Mouse (Mus musculus) heart, embryonic 12.5 days (tissue): ENCODE results near the gene Lrrc8d. TPM values are rescaled to one million over a fixed set of nuclear protein-coding genes. Genes with fewer than 3 reads are reported as not detected.
A peak's percentile ranks its signal among the peaks of the same experiment; 100 is the strongest.

Experiments used
- ATAC-seq: fragments of 200-750 bp; cut with Nextera tagmentation; 2 replicates; pipeline ENCODE4 v1.8.0; 2017; ENCODE audit warnings: moderate TSS enrichment, moderate library complexity; ENCODE audit not compliant: insufficient number of reproducible peaks, low FRiP score
- H3K27ac ChIP-seq: fragments of 300-500 bp; sonication (generic); 2 replicates; pipeline ENCODE4 v1.5.1; 2016; ENCODE audit warnings: mild to moderate bottlenecking, moderate library complexity; ENCODE audit not compliant: poor library complexity, severe bottlenecking
- H3K27me3 ChIP-seq: fragments of 300-500 bp; sonication (generic); replicated peaks from 2 replicates; pipeline ENCODE4 v1.6.1; 2016; ENCODE audit warnings: mild to moderate bottlenecking, moderate library complexity
- H3K36me3 ChIP-seq: fragments of 300-500 bp; sonication (generic); 2 replicates; pipeline ENCODE4 v1.6.1; 2016; ENCODE audit warnings: mild to moderate bottlenecking, moderate library complexity
- H3K4me1 ChIP-seq: fragments of 300-500 bp; sonication (generic); replicated peaks from 2 replicates; pipeline ENCODE4 v1.6.1; 2016; ENCODE audit warnings: mild to moderate bottlenecking
- H3K4me2 ChIP-seq: fragments of 300-500 bp; sonication (generic); 2 replicates; pipeline ENCODE4 v1.6.1; 2016; ENCODE audit warnings: mild to moderate bottlenecking, moderate library complexity
- H3K4me3 ChIP-seq: fragments of 300-500 bp; sonication (generic); 2 replicates; pipeline ENCODE4 v1.5.1; 2016; ENCODE audit warnings: mild to moderate bottlenecking
- H3K9ac ChIP-seq: fragments of 300-500 bp; sonication (generic); 2 replicates; pipeline ENCODE4 v1.6.1; 2016; ENCODE audit warnings: mild to moderate bottlenecking, moderate library complexity
- H3K9me3 ChIP-seq: fragments of 300-500 bp; sonication (generic); replicated peaks from 2 replicates; pipeline ENCODE4 v1.6.1; 2016; ENCODE audit warnings: mild to moderate bottlenecking, moderate library complexity
- WGBS: fragments of 180-500 bp; shearing (Covaris S2); methylation state at CpG from one replicate; pipeline ENCODE4 v1.1.7; 2016; 5-methylcytosine and 5-hydroxymethylcytosine counted together
- polyA plus RNA-seq: library from polyadenylated mRNA; unstranded; fragments of >200 nt; fragmentation: Nextera tagmentation; extraction: Ambion mirVana; gene quantifications from 2 replicates; pipeline ENCODE4 v1.2.1, GENCODE M21; 2016

Gene Lrrc8d
- 10.5 and 10.7 TPM in 2 replicates for polyA plus RNA-seq

DNA sequence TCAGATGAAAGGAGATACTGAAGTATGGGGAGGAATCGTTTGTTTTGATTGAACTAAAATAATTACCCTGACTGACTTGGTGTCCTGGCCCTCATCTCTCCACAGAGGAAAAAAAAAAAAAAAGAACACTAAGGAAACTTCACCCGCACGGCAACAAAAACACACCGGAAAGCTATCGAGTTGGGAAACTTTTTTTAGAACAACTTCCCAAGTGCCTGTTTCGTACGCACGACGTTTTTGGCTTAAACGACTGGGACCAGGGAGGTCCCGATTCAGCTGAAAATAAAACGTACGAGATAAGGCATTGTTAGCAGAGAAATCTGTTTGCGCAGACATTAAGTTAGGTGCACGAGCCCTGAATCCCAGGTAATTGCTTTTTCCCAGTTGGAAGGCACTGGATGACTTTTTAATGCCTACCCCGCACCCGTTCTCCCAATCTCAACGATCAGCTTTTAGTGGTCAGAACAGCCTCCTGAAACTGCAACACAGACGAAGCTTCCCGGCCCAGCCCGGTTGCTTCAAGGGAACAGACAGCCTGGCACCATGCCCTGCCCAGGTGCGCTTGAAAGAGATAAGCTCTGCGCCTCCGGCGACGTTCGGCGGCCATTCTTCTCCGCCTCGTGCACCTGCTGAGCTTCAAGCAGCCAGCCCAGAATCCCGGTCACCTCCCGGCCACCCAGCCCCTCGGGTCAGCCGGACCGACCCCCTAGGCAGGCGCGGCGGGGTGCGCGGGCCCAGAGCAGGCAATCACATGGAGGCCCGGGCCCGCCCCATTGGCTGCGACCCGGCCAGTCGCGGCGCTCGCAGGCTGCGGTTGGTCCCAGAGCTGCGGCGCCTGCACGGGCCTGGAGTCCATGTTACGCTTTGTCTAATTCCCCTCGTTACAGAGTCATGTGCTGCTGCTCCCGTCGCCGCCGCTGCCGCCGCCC lies at the start of gene Lrrc8d:
Gene Lrrc8d, plus strand, starts transcription at position 829 of the 929 bp plus-strand sequence.
- H3K4me1 ChIP-seq = peaks cover 12% of the 10 kb centered on the region
- no peaks in the 10 kb centered on the region for H3K9me3 ChIP-seq
- H3K9ac ChIP-seq = peak within 1 kb of the TSS; percentile 95
- H3K36me3 ChIP-seq = no peaks in the 10 kb centered on the region
- ATAC-seq = peak; percentile 90
- H3K27ac ChIP-seq = peak within 1 kb of the TSS; percentile 54
- peak within 1 kb of the TSS; percentile 95 for H3K4me2 ChIP-seq
- WGBS = 1% methylated on average over 60 of the region's 60 CpGs
- peaks cover 41% of the 10 kb centered on the region for H3K27me3 ChIP-seq
- H3K4me3 ChIP-seq = peak within 1 kb of the TSS; percentile 91

DNA sequence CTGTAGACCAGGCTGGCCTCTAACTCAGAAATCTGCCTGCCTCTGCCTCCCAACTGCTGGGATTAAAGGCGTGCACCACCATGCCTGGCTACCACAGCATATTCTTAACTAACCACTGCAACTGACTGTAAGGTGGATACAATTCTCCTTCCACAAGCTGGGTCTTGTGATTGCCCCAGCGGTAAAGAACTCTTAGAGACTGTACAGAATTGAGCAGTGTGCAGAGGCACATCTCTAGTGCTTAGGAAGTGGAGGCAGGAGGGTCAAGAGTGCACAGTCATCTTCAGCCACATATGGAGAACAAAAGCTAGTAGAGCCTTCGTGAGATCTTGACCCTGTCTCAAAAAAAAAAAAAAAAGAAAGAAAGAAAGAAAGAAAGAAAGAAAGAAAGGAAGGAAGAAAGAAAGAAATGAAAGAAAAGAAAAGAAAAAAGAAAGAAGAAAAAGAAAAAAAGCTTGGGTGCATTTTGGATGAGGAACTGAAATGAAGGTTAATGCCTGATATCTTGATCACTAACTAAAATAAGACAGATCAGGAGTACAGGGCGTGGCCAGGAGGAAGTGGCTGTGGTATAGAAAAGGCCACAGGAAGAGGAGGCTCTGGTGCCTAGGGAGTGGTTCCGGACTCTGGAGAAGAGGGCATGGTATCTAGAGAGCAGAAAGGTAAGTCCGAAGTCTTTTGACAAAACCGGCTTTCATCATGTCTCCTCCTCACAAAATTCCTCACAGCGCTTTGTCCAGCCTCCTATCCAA lies 48.9 kb upstream of the Lrrc8d start:
- no peaks in the 10 kb centered on the region for H3K27me3 ChIP-seq
- H3K4me2 ChIP-seq = no peak overlapping the region
- 80% methylated on average over 8 of the region's 8 CpGs for WGBS
- H3K36me3 ChIP-seq = no peaks in the 10 kb centered on the region
- H3K9ac ChIP-seq = no peak overlapping the region
- H3K4me1 ChIP-seq = peaks cover 27% of the 10 kb centered on the region
- H3K4me3 ChIP-seq = no peak overlapping the region
- no peak for ATAC-seq
- no peak overlapping the region for H3K27ac ChIP-seq
- H3K9me3 ChIP-seq = no peaks in the 10 kb centered on the region

GRCm38 (mm10) chr5:105651561-105651991 lies 48.2 kb upstream of the Lrrc8d start:
- Histone ChIP-seq H3K36me3 (no peaks in the 10 kb centered on the region), H3K27me3 (no peaks in the 10 kb centered on the region), H3K27ac (no peak overlapping the region), H3K4me1 (peaks cover 27% of the 10 kb centered on the region), H3K9me3 (no peaks in the 10 kb centered on the region), H3K4me3 (no peak overlapping the region), H3K4me2 (no peak overlapping the region), H3K9ac (no peak overlapping the region)
- 55% methylated on average over 11 of the region's 11 CpGs for WGBS
- ATAC-seq = no peak

DNA sequence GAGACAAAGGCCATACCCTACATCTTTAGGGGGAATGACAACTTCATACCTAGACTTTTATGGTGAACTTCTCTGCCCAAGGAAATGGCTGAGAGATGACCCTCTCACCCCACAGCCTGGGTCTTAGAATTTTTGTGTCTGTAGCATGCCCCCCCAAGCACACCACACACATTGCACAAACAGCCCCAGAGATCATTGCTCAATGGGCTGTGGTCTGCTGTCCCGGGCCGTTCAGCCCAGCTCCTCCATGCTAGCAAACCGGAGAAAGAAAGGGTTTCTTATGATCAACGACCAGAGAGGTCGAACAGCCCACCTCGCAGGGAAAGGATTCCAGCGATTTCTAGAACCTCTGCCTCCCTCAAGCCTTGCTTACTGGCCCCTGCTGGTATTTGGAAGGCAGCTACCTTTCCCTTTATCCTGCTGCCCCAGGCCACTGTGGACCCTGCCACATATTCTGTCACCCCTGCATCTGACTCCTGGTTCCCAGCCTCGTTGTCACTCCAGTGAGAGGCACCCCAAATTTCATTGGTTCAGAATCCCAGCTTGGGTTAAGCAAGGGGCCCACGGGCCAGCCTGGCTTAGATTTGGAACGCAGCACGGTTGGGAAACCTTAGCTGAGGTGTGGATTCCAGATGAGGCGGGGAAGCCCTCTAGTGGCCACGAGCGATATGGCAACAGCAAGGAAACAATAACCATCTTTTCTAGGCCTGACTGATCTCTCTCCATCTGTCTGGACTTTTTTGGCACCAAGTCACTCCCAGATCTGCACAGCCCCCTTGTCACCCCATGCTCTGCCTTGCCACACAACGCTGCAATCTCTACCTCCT lies 45.3 kb upstream of the Lrrc8d start:
- 0 out of 2 replicates have a peak overlapping the region, but pooled peaks have one; percentile 52 for H3K9ac ChIP-seq
- no peak overlapping the region for H3K27ac ChIP-seq
- H3K4me1 ChIP-seq = peaks cover 15% of the 10 kb centered on the region
- no peaks in the 10 kb centered on the region for H3K27me3 ChIP-seq
- H3K4me3 ChIP-seq = no peak overlapping the region
- ATAC-seq = peak; percentile 70
- WGBS = 24% methylated on average over 15 of the region's 15 CpGs
- H3K4me2 ChIP-seq = peak overlapping the region; percentile 44
- H3K36me3 ChIP-seq = no peaks in the 10 kb centered on the region
- H3K9me3 ChIP-seq = no peaks in the 10 kb centered on the region

GRCm38 (mm10) chr5:105655100-105655734 lies 44.6 kb upstream of the Lrrc8d start:
- no peaks in the 10 kb centered on the region for H3K27me3 ChIP-seq
- peak; percentile 16; the same call in 1 of the 2 replicates for ATAC-seq
- 60% methylated on average over 12 of the region's 12 CpGs for whole genome bisulfite sequencing

DNA sequence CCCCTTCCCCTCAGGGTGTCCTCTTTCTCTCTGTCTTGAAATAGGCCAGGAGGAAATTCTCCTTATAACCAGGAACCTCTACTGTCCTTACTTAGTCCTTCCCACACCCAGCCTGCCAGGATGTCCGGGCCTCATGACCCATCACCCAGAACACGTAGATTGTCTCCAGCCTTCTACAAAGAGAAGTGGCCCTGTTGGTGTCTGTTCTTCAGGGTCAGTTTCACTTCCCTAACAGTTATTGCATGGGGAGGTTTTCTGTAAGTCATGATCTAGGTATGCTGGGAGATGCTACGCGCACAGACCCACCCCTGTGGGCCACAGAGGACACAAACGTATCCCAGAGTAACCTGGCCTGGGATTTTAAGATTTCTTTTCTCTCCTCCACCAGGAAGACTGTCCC lies 37.9 kb upstream of the Lrrc8d start:
- WGBS = 78% methylated on average over 5 of the region's 5 CpGs
- H3K4me1 ChIP-seq = no peaks in the 10 kb centered on the region
- no peaks in the 10 kb centered on the region for H3K36me3 ChIP-seq
- no peak overlapping the region for H3K4me2 ChIP-seq
- no peak overlapping the region for H3K27ac ChIP-seq
- no peaks in the 10 kb centered on the region for H3K9me3 ChIP-seq
- no peak overlapping the region for H3K9ac ChIP-seq
- no peaks in the 10 kb centered on the region for H3K27me3 ChIP-seq
- no peak overlapping the region for H3K4me3 ChIP-seq
- ATAC-seq = no peak

More at GRCm38 (mm10) chr5:105655100-105655734, 44.6 kb upstream of the Lrrc8d start:
- Histone ChIP-seq H3K36me3 (no peaks in the 10 kb centered on the region), H3K4me1 (peaks cover 12% of the 10 kb centered on the region), H3K4me3 (no peak overlapping the region), H3K9me3 (no peaks in the 10 kb centered on the region), H3K4me2 (no peak overlapping the region), H3K9ac (no peak overlapping the region), H3K27ac (no peak overlapping the region)

DNA sequence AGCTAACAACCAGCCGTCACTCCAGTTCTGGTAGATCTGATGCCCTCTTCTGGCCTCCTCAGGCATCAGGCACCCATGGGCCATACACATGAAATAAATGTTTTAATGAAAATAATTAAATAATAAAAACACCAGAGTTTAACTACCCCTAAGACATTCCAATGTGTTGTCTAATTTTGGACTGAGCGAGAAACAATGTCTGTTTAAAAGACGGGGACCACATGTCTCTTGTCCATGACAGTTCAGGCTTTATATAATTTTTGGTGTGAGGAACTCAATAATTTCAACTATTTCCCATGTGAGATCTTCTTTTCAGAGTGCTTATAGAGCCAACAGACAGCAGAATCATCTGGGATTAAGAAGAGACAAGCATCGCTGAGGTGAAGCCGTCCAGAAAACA lies 32.8 kb upstream of the Lrrc8d start:
- peaks cover 6% of the 10 kb centered on the region; the same call in 1 of the 2 replicates for H3K4me1 ChIP-seq
- H3K36me3 ChIP-seq = no peaks in the 10 kb centered on the region
- no peak overlapping the region for H3K4me3 ChIP-seq
- H3K9ac ChIP-seq = no peak overlapping the region
- no peaks in the 10 kb centered on the region for H3K27me3 ChIP-seq
- no peak overlapping the region for H3K4me2 ChIP-seq
- no peak overlapping the region for H3K27ac ChIP-seq
- H3K9me3 ChIP-seq = no peaks in the 10 kb centered on the region
- 91% methylated on average over 5 of the region's 5 CpGs for WGBS
- ATAC-seq = no peak

GRCm38 (mm10) chr5:105667411-105667810 lies 32.4 kb upstream of the Lrrc8d start:
- Histone ChIP-seq H3K9ac (no peak overlapping the region), H3K4me1 (peaks cover 6% of the 10 kb centered on the region; the same call in 1 of the 2 replicates), H3K36me3 (no peaks in the 10 kb centered on the region), H3K9me3 (no peaks in the 10 kb centered on the region), H3K27ac (no peak overlapping the region), H3K27me3 (no peaks in the 10 kb centered on the region), H3K4me2 (no peak overlapping the region), H3K4me3 (no peak overlapping the region)
- ATAC-seq = no peak
- 84% methylated on average over 6 of the region's 6 CpGs for WGBS

DNA sequence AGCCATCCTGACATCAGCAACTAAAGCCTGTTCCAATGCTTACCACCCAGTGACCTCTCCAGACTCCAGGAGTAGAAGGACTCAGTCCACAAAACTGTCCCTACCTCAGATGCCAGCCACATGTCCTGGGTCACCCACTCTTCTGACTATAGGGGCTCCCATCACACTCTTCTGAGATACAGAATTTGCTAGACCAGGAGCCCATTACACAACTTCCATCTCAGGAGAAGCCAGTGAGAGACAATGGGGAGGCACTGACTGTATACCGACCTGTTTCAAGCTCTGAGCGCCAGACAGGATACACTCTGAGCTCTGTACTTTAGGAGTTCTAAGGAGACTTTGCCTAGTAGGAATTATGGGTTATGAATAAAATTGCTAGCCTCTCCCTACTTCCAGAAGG lies 30.7 kb upstream of the Lrrc8d start:
- H3K4me2 ChIP-seq = no peak overlapping the region
- no peak overlapping the region for H3K27ac ChIP-seq
- no peaks in the 10 kb centered on the region for H3K27me3 ChIP-seq
- no peaks in the 10 kb centered on the region for H3K36me3 ChIP-seq
- H3K4me3 ChIP-seq = no peak overlapping the region
- H3K9me3 ChIP-seq = no peaks in the 10 kb centered on the region
- ATAC-seq = no peak
- peaks cover 6% of the 10 kb centered on the region; the same call in 1 of the 2 replicates for H3K4me1 ChIP-seq
- no peak overlapping the region for H3K9ac ChIP-seq
- WGBS = 82% methylated on average over 2 of the region's 2 CpGs
